Mouse (Mus musculus) kidney, embryonic 15.5 days (tissue): ENCODE results near the gene Slc25a22. TPM values are rescaled to one million over a fixed set of nuclear protein-coding genes. Genes with fewer than 3 reads are reported as not detected.

Source experiments
- ATAC-seq: fragments of 200-750 bp; cut with Nextera tagmentation; replicated peaks from 2 replicates; pipeline ENCODE4 v1.8.0; 2017; ENCODE audit warnings: moderate TSS enrichment; ENCODE audit not compliant: low FRiP score
- H3K27ac ChIP-seq: fragments of 300-500 bp; sonication (generic); 2 replicates; pipeline ENCODE4 v1.5.1; 2015; ENCODE audit warnings: mild to moderate bottlenecking, inconsistent platforms
- H3K27me3 ChIP-seq: fragments of 300-500 bp; sonication (generic); 2 replicates; pipeline ENCODE4 v1.6.1; 2015; ENCODE audit warnings: inconsistent platforms
- H3K36me3 ChIP-seq: fragments of 300-500 bp; sonication (generic); 2 replicates; pipeline ENCODE4 v1.6.1; 2015; ENCODE audit warnings: inconsistent platforms
- H3K4me1 ChIP-seq: fragments of 300-500 bp; sonication (generic); 2 replicates; pipeline ENCODE4 v1.6.1; 2015; ENCODE audit warnings: inconsistent platforms
- H3K4me2 ChIP-seq: fragments of 300-500 bp; sonication (generic); 2 replicates; pipeline ENCODE4 v1.6.1; 2015; ENCODE audit warnings: moderate library complexity, mild to moderate bottlenecking, inconsistent platforms
- H3K4me3 ChIP-seq: fragments of 300-500 bp; sonication (generic); replicated peaks from 2 replicates; pipeline ENCODE4 v1.5.1; 2015; ENCODE audit warnings: mild to moderate bottlenecking, inconsistent platforms
- H3K9ac ChIP-seq: fragments of 300-500 bp; sonication (generic); 2 replicates; pipeline ENCODE4 v1.6.1; 2015; ENCODE audit warnings: mild to moderate bottlenecking, inconsistent platforms
- H3K9me3 ChIP-seq: fragments of 300-500 bp; sonication (generic); replicated peaks from 2 replicates; pipeline ENCODE4 v1.6.1; 2016; ENCODE audit warnings: inconsistent platforms
- WGBS: fragments of 180-500 bp; shearing (Covaris S2); methylation state at CpG from one replicate; pipeline ENCODE4 v1.1.7; 2015; ENCODE audit warnings: mixed read lengths; 5-methylcytosine and 5-hydroxymethylcytosine counted together
- polyA plus RNA-seq: library from polyadenylated mRNA; unstranded; fragments of >200 nt; fragmentation: Nextera tagmentation; extraction: Ambion mirVana; gene quantifications from 2 replicates; pipeline ENCODE4 v1.2.1, GENCODE M21; 2015

Gene Slc25a22
- polyA plus RNA-seq, 1 experiment from 2014 or later = 34.0 TPM

GRCm38 (mm10) chr7:141438201-141438968 is 693 bp upstream of the Slc25a22 start:
- H3K27ac ChIP-seq = no peak overlapping the region
- H3K4me3 ChIP-seq = no peak overlapping the region
- H3K4me2 ChIP-seq = no peak overlapping the region
- WGBS = 91% methylated on average over 12 of the region's 12 CpGs
- H3K27me3 ChIP-seq = no peaks in the 10 kb centered on the region
- no peak overlapping the region for H3K9ac ChIP-seq
- H3K9me3 ChIP-seq = no peaks in the 10 kb centered on the region
- H3K4me1 ChIP-seq = peaks cover 73% of the 10 kb centered on the region
- peaks cover 46% of the 10 kb centered on the region for H3K36me3 ChIP-seq
- no peak for ATAC-seq

- Histone ChIP-seq H3K9ac (peak overlapping the region; percentile 71), H3K4me3 (peak overlapping the region; percentile 75), H3K27me3 (no peaks in the 10 kb centered on the region), H3K9me3 (no peaks in the 10 kb centered on the region), H3K36me3 (peaks cover 61% of the 10 kb centered on the region), H3K4me1 (peaks cover 61% of the 10 kb centered on the region), H3K27ac (0 out of 2 replicates have a peak overlapping the region, but pooled peaks have one; percentile 64), H3K4me2 (peak overlapping the region; percentile 95)
- 71% methylated on average over 2 of the region's 2 CpGs for WGBS
- no peak for ATAC-seq
Measured at GRCm38 (mm10) chr7:141436523-141436892, 1.2 kb downstream of the Slc25a22 start.

- peak overlapping the region; percentile 95 for H3K4me2 ChIP-seq
- no peak overlapping the region for H3K9ac ChIP-seq
- no peak overlapping the region for H3K27ac ChIP-seq
- ATAC-seq = no peak
- WGBS = 80% methylated on average over 9 of the region's 9 CpGs
- H3K4me3 ChIP-seq = no peak overlapping the region
- peaks cover 58% of the 10 kb centered on the region for H3K4me1 ChIP-seq
- no peaks in the 10 kb centered on the region for H3K27me3 ChIP-seq
- H3K36me3 ChIP-seq = peaks cover 61% of the 10 kb centered on the region
- H3K9me3 ChIP-seq = no peaks in the 10 kb centered on the region
Measured at GRCm38 (mm10) chr7:141435856-141436522, 1.7 kb downstream of the Slc25a22 start.

- Histone ChIP-seq H3K27me3 (no peaks in the 10 kb centered on the region), H3K4me1 (peaks cover 51% of the 10 kb centered on the region), H3K9me3 (no peaks in the 10 kb centered on the region), H3K4me3 (peak overlapping the region; percentile 56), H3K27ac (peak overlapping the region; percentile 43), H3K9ac (peak overlapping the region; percentile 56), H3K36me3 (peaks cover 61% of the 10 kb centered on the region), H3K4me2 (peak overlapping the region; percentile 95)
- 3% methylated on average over 17 of the region's 17 CpGs for WGBS
- ATAC-seq = peak; percentile 9; the same call in 1 of the 2 replicates
Measured at GRCm38 (mm10) chr7:141435129-141435855, 2.4 kb downstream of the Slc25a22 start.

- WGBS = 10% methylated on average over 8 of the region's 8 CpGs
- Histone ChIP-seq H3K27me3 (no peaks in the 10 kb centered on the region), H3K9ac (peak overlapping the region; percentile 56), H3K9me3 (no peaks in the 10 kb centered on the region), H3K4me2 (peak overlapping the region; percentile 95), H3K4me1 (peaks cover 57% of the 10 kb centered on the region), H3K27ac (peak overlapping the region; percentile 43), H3K4me3 (peak overlapping the region; percentile 56), H3K36me3 (peaks cover 56% of the 10 kb centered on the region)
- no peak for ATAC-seq
Measured at GRCm38 (mm10) chr7:141434464-141434863, 3.2 kb downstream of the Slc25a22 start.

GRCm38 (mm10) chr7:141433517-141434400 is 3.9 kb downstream of the Slc25a22 start:
- 64% methylated on average over 15 of the region's 15 CpGs for WGBS
- peaks cover 49% of the 10 kb centered on the region for H3K36me3 ChIP-seq
- H3K4me2 ChIP-seq = peak overlapping the region; percentile 95
- H3K27me3 ChIP-seq = no peaks in the 10 kb centered on the region
- H3K9me3 ChIP-seq = no peaks in the 10 kb centered on the region
- no peak for ATAC-seq
- H3K9ac ChIP-seq = peak overlapping the region; percentile 56
- peak overlapping the region; percentile 43; the same call in 1 of the 2 replicates for H3K27ac ChIP-seq
- peaks cover 64% of the 10 kb centered on the region for H3K4me1 ChIP-seq
- H3K4me3 ChIP-seq = peak overlapping the region; percentile 56

- Histone ChIP-seq H3K9ac (no peak overlapping the region), H3K9me3 (no peaks in the 10 kb centered on the region), H3K27ac (no peak overlapping the region), H3K4me1 (peaks cover 64% of the 10 kb centered on the region), H3K36me3 (peaks cover 40% of the 10 kb centered on the region), H3K27me3 (no peaks in the 10 kb centered on the region), H3K4me3 (no peak overlapping the region), H3K4me2 (no peak overlapping the region)
- WGBS = 85% methylated on average over 6 of the region's 6 CpGs
- ATAC-seq = no peak
Measured at GRCm38 (mm10) chr7:141432741-141433516, 4.8 kb downstream of the Slc25a22 start.

GRCm38 (mm10) chr7:141432186-141432611 is 5.5 kb downstream of the Slc25a22 start:
- H3K27ac ChIP-seq = no peak overlapping the region
- no peak overlapping the region for H3K9ac ChIP-seq
- no peak overlapping the region for H3K4me2 ChIP-seq
- H3K4me1 ChIP-seq = peaks cover 59% of the 10 kb centered on the region
- ATAC-seq = no peak
- no peak overlapping the region for H3K4me3 ChIP-seq
- H3K9me3 ChIP-seq = no peaks in the 10 kb centered on the region
- no peaks in the 10 kb centered on the region for H3K27me3 ChIP-seq
- peaks cover 39% of the 10 kb centered on the region for H3K36me3 ChIP-seq
- 59% methylated on average over 8 of the region's 8 CpGs for WGBS

- Histone ChIP-seq H3K4me3 (no peak overlapping the region), H3K9me3 (no peaks in the 10 kb centered on the region), H3K4me2 (no peak overlapping the region), H3K27ac (no peak overlapping the region), H3K4me1 (peaks cover 54% of the 10 kb centered on the region), H3K9ac (no peak overlapping the region), H3K36me3 (peaks cover 39% of the 10 kb centered on the region), H3K27me3 (no peaks in the 10 kb centered on the region)
- 89% methylated on average over 19 of the region's 19 CpGs for WGBS
- no peak for ATAC-seq
Measured at GRCm38 (mm10) chr7:141431434-141432185, 6.1 kb downstream of the Slc25a22 start.

GRCm38 (mm10) chr7:141430585-141431240 is 7.0 kb downstream of the Slc25a22 start:
- Histone ChIP-seq H3K9ac (no peak overlapping the region), H3K4me3 (no peak overlapping the region), H3K9me3 (no peaks in the 10 kb centered on the region), H3K36me3 (peaks cover 39% of the 10 kb centered on the region), H3K4me1 (peaks cover 48% of the 10 kb centered on the region), H3K27ac (no peak overlapping the region), H3K4me2 (no peak overlapping the region), H3K27me3 (no peaks in the 10 kb centered on the region)
- ATAC-seq = no peak
- 93% methylated on average over 9 of the region's 9 CpGs for WGBS
